Mouse (Mus musculus) neural tube, embryonic 10.5 days (tissue): Measurements from ENCODE around the gene Map7d3.

Experiments used
- DNase-seq: peaks from one replicate; pipeline ENCODE4 v3.0.0-alpha.2; 2017; ENCODE audit warnings: low spot score; ENCODE audit errors: extremely low spot score

Gene Map7d3

DNA sequence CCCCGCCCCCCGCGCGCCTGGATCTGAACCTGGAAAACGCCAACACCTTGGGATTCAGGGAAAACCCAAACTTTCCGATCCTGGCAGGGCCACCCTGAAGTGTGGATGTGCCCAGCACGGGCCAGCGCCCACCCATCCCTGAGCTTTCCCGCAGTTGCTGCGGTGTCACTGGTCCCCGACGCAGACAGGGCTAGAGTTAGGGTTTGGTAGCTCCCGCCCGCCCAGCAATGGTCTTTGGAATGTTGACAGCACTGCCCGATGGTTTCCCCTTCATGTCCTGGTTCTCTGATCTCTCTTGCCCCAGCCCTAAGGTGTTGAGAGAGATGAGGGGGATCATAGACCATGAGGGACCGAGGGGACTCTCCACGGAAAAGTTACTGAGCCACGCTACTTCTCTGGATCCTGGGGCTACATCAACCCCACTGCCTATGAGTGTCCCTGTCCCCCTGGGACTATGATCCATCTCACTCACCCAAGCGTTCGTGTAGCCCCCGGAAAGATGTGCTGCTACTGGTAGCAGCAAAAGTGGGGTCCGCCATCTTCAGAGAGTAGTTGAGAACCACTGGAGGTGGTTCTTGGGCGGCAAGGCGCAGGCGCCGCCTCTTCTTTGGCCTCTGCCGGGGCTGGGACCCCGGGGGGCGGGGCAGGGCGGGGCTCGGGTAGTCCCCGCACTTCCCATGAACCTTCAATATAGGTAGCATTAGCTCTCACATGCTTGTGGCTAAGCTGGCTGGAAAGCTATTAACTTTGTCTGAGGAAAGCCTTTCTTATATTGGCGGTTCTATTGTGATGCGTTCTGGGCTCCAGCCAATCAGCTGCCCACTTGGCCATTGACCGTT, at the start of gene Map7d3:
Map7d3 (minus strand) TSS at position 562 of the 839 bp plus-strand sequence.
- peak; percentile 27 for DNase-seq

DNA sequence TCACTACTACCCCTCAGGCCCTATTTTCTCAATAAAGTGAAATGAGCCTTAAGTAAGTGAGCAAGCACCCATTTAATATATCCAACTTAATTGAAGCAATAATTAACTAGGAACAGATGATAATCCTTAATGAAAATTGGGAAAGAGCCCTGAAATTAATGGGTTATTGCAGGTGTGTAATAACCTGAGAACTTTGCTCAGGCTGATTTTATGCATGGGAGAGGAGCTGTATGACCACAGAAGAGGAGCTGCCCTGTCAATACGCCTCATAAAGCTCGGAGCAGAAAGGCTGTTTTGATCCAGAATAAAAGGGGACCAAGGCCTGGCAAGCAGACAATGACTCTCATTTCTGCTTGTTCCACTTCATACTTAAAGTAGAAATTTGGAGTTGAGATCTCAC, 47.7 kb upstream of the Map7d3 start, which contains the start of gene Adgrg4:
Adgrg4 (plus strand) TSS at position 301 of the 400 bp plus-strand sequence.
- DNase-seq, result no peak

DNA sequence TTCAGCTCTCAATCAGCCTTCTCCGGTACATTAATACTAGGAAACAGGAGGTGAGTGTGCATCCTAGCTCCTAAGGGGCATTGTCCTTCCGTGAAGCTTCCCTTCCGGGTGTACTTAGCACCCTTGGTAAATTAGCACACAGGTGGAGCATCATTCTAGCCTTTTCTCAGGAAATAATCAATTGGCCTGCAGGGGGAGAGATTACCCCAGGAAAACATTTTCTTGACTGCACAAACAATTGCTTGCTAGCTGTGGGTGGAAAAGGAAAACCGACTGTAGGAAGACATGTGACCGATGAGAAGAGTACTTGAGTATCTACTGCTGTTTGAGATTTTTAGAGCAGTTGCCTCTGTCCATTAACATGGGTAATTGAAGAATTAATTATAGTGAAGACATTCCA, 19.1 kb upstream of the Map7d3 start:
- no peak for DNase-seq

DNA sequence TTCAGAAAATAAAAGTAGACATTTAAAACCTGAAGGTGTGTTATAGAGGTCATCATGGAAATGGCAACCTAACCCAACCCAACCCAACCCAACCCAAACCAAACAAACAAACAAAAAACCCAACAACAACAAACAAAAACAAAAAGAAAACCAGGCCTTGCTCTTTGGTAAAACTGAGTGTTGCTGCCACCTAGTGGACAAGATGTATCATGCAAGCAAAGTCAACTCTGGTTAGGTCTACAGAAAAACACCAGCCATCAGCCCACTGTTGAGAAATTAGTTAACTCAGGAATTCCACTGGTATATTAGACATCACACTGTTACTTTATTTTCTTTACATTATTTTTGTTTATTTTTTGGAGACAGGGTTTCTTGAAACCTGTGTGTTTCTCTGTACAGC, 17.2 kb upstream of the Map7d3 start:
- DNase-seq, result peak; percentile 13

DNA sequence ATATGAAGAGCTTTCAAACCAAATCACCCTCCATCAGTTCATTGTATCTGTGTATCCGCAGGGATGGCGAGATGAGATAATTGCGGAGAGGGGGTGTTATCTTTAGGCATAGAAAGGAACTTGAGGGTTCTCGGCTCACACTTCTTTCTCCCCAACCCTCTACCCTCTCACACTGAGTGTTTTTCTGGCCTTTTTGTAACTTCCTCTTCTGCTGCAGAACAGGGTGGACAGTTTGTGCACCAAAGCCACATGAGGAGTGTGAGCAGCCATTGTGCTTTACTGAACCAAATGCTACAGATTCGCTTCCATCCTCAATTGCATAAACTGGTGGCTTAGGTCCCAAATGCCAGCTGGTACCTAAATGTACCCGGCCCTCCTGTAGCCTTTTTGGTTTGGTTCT, 13.7 kb upstream of the Map7d3 start:
- DNase-seq, result no peak

DNA sequence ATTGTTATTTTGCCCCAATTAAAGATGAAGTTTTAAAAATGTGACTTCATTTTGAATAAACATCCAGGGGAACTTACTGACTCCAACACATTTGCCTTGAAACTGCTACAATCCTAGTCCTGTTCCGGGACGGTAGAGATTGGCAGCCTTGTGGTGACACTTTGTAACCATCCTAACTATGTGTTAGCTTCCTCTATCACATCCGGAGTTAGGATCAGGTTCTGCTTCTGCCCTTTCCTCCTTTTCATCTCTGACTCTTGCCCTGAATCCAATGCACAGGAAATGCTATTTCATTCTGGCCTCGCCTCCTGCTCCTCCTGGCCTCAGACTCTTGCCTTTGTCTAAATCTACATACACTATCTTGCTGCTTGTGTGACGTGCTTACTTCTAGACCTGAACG, 5.4 kb upstream of the Map7d3 start:
- no peak for DNase-seq

DNA sequence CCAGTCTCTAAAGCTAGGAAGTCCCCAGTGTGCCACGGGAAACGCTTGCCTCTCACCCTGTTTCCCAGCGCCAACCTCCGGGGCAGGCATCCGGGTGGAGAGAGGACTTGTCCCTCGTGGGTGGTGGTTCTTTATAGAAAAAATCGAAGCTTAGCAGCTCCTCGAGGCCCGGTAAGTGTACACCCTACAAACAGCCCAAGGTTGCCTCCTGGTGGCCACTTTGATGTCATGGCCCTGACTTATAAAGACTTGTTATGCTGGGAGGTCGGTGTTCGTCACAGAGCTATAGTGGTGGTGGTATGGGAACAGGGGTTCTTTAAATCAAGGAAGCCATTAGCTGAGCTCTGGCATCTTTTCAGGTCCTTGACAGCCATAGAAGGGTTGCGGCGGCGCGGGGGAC, 30.9 kb downstream of the Map7d3 start:
- DNase-seq, result peak; percentile 22

DNA sequence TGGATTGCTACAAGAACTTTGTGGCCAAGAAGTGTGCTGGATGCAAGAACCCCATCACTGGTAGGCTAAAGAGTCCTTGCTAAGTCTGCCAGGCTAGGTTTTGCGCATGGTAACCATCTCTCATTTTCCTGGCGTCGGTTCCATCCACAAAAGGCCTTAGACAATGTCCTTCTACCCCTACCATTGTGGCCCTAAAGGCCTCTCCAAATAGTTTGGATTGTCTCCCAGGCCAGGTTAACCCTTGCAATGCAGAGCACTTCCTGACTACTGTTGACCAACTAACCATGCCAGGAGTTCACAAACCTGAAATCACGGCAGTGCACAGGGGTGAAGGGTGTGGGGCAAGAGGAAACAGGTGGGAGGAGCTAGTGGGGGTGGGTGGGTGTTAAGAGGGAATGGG, 31.5 kb downstream of the Map7d3 start:
- DNase-seq, result no peak

DNA sequence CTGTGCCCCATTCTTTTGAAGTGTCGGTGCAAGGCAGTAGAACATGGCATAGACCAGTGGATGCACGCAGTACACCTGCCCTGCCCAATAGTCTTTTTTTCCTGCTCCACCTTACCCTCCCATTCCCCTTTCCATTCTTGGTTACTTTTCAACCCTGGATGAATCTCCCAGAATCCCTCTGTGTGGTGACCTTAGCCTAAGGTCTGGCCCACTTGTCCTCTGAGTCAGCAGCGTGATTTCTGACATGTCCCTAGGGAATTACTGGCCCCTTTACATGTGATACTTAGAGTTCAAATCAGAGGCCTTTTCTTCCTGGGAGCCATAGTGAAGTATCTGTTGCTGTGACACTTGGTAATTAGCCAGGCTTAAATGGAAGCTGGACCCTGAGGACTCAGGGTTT, 34.6 kb downstream of the Map7d3 start:
- DNase-seq, result no peak

DNA sequence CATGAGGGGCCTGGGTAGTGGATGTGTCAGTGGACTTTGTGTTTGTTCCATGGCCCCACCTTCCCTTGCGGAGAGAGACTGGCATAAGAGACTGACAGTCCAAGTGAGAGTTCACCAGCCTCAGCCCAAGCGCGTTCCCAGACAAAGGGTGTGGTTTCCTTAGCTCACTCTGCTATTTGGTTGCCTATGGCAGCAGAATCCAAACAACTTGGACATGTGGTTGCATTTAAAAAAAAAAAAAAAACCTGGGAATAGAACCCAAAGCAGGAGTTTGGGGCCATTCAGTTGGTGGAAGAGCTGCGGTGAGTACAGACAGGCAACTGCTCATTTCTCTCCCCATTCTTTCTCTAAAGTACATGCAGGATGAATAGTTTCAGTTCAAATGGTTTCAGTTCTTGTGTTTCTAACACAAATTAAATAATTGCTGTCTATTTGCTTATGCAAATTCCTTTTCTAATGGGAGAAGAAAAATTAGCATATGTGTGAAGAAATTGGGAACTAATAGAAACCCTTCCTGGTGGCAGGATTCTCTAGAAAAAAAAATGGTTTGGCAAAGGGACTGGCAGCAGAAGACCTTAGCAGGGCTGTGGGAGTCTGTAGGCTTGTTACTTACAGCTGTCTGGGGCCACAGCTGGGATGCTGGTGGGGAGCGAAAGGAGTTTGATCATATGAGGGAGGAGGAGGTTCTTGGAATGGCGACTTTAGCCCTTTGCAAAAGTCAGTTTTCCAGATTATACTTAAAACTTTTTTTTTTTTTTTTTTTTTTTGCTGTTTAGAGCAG, 35.7 kb downstream of the Map7d3 start:
- DNase-seq, result no peak

DNA sequence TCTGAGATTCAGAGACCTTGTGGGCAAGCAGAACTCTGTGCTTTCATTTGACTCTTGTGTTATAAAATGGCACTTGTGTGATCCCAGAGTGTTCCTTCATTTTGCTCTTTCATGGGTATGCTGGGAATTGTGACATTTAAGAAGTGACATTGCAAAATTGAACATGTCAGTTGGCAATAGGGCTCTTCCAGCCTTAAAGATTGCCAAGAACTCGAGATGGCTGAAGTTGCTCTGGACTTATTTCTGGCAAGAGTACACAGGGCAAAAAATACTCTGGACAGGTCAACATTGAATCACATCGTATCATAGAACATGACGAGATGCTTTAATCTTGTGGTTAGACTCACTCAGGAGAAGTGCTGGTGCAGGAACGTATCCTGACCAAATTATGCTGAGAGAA, 48.8 kb downstream of the Map7d3 start:
- DNase-seq, result no peak

DNA sequence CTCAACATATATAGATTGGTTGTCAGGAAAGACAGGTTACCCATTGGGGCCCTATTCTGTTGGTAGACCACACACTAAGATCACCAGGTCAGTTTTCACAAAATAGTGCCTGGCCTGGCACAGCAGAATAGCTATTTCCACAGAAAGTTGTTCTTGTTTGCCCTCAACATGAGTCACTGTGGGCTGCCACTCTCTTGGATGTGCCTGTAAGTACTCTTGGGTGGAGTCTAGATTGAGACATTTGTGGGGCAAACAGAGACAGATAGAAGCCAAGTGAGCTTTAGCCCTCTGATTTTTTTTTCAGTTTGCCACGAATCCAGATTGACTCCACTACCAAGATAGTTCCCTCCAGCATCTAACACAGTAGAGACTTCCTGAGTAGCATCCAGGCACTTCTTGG, 50.4 kb downstream of the Map7d3 start:
- DNase-seq, result no peak

DNA sequence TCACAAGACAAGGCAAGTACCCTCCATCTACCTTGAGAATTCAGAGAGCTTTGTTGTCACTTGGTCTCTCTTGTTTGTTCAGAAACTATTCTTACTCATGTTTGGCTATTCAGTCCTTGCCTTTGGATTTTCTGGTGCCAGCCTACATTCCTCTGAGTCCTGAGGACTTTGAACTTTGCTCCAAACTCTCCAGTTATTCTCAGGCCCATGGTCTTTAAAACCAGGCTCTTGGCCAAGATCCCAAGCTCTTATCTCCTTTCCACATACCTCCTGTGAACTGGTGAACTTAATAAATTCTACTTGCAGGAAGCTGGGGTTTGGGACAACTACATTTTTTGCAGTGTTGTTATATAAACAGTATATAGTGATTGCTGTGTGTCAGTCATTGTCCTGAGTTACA, 52.3 kb downstream of the Map7d3 start:
- DNase-seq, result no peak

DNA sequence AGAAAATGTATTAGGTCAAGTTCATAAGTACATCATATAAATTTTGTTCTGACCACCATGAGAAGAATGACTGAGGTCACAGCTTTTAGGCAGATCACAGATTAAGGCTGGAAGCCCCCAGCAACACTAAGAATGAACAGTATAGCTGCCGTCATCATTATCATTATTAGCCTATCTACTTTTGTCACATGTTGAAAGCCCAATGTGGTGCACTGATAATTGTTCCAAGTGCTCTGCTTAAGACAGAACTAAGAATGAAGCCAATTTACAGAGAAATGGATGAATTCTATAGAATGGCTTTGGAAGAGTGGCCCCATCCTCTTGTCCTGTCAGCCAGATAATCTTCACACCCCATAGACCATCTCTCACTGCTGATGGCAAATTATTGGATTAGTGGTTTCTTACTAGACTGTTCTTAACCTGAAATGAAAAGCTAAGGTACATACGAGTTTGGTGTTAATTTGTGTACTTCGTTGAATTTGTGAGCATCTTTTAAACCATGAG, 61.8 kb downstream of the Map7d3 start:
- no peak for DNase-seq

DNA sequence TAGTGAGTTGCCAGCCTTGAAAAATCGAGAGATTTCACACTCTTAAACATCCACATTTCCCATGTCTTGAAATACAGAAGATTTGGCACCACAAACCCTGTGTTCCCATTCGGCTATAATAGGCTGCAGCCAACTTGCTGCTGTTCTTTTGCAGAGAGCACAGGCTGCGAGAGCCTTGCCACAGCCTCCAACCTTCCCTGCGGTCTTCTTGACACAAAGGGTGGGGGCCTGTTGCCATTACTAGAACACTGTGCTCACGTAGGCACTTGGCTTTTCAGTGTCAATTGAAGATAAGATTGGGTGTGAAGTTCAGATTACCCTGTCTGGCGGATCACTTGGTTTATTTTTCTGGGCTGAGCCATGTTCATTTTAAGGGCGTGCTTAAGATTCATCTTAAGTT, 65.8 kb downstream of the Map7d3 start:
- no peak for DNase-seq

DNA sequence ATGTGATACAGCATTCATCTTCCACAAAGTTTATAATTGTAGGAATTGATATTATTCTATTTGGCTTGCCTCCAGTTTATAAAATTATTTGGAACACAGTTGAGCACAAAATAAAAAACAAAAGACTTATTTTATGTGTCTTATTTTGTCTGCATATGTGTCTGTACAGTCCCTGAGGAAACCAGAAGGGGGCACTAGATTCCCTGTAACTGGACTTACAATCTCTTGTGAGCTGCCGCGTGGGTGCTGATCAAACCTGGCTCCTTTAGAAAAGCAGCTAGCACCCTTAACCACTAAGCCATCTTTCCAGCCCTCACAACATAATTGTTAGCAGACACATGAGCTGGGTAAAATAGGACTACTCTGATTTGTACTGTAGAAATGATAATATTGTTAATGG, 66.5 kb downstream of the Map7d3 start:
- DNase-seq, result no peak

DNA sequence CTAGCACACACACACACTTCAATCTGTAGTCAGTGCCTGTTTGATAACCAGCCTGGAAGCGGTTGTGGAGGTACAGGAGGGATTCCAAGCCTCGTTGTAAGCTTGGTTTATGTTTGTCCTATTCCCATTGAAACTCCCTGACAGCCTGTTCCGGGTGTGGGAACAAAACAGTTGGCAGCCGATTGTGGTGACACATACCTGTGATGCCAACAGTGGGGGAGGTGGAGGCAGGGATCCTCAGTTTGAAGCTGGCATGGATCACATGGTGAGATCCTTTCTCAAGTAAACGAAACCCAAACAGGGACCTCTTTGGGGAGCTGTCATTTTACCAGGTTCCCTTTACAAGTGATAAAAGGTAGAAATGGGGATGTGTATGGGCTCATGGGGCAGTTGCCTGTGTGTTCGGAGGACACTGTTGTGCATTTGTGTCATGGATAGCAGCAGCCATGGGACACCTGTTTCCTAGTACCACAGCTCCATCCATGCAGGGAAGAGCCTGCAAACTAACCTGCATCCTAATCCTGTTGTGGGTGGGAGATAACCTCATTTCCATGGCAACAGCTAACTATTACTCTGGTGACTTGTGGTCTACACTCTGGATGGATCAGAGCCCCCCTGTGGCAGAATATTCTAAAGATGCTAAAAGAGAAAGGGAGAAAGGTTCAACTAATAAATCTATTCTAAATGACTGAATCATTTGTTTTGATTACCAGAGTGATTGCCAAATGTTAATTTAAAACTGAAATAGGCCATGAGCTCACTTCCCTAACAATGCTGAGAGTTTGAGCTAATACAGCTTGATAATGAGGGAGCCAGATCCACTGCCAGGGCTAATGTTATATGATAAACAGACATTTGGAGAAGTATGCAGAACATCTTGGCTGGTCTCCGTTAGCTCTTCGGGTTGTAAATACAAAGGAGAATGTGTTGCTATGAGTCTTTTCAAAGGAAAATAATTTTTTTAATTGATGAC, 68.5 kb downstream of the Map7d3 start:
- no peak for DNase-seq

DNA sequence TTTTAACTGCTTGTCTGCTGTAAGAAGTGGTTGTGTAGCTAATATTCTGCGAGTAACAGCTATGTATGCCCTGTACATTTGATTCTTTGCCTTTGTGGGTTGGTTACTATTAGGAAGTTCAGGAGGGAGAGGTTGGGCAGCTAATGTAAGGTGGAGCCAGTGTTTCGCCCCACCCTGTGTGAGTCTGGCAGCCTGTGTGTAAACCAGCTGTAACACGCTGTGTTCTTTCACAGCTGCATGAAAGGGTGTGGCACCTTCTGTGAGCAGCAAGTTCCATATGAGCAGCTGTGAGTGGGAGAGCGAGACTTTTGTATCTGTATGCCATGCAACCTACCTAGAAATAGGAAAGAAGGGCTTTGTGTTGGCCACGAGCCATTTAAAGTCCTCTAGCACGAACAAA, 70.0 kb downstream of the Map7d3 start:
- no peak for DNase-seq

DNA sequence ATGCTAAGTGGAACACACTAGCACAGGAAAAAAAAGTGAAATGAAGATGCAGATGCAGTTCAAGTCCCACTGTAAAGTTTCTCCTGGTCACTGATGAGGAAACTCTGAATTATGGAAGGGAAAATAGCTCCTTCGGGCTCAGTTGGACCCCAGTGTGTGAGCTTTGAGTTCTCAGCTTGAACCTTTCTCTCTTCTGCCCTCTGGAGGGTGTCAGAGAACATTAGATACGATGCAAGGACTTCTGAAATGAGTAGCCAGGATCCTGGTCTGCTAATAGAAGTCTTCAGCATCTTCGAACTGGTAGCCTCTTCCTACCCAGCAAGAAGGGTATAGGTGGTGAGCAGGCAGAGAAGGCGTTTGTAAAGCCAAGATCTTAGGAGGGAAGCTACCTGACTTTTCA, 70.6 kb downstream of the Map7d3 start:
- no peak for DNase-seq
